Mouse (Mus musculus) embryonic facial prominence, embryonic 14.5 days (tissue): Measurements from ENCODE around the gene Mip. TPM values are rescaled to one million over a fixed set of nuclear protein-coding genes. Genes with fewer than 3 reads are reported as not detected.

Experiments used
- ATAC-seq: fragments of 200-750 bp; cut with Nextera tagmentation; 2 replicates; pipeline ENCODE4 v1.8.0; 2017; ENCODE audit warnings: low read depth, moderate number of reproducible peaks, moderate TSS enrichment
- DNase-seq: peaks from one replicate; pipeline ENCODE4 v3.0.0-alpha.2; 2015; ENCODE audit warnings: low spot score
- H3K27ac ChIP-seq: fragments of 300-500 bp; sonication (generic); replicated peaks from 2 replicates; pipeline ENCODE4 v1.5.1; 2014; ENCODE audit warnings: low read depth, mild to moderate bottlenecking, low read length, moderate library complexity
- H3K27me3 ChIP-seq: fragments of 300-500 bp; sonication (generic); replicated peaks from 2 replicates; pipeline ENCODE4 v1.6.1; 2014; ENCODE audit warnings: low read length; ENCODE audit not compliant: control insufficient read depth, insufficient read depth
- H3K36me3 ChIP-seq: fragments of 300-500 bp; sonication (generic); 2 replicates; pipeline ENCODE4 v1.6.1; 2014; ENCODE audit warnings: low read length, mixed read lengths; ENCODE audit not compliant: control insufficient read depth, insufficient read depth
- H3K4me1 ChIP-seq: fragments of 300-500 bp; sonication (generic); 2 replicates; pipeline ENCODE4 v1.6.1; 2014; ENCODE audit warnings: antibody characterized with exemption, low read length; ENCODE audit not compliant: control insufficient read depth, insufficient read depth
- H3K4me2 ChIP-seq: fragments of 300-500 bp; sonication (generic); 2 replicates; pipeline ENCODE4 v1.6.1; 2014; ENCODE audit warnings: low read depth, mild to moderate bottlenecking, low read length, moderate library complexity, mixed read lengths
- H3K4me3 ChIP-seq: fragments of 300-500 bp; sonication (generic); 2 replicates; pipeline ENCODE4 v1.5.1; 2014; ENCODE audit warnings: low read depth, mild to moderate bottlenecking, low read length
- H3K9ac ChIP-seq: fragments of 300-500 bp; sonication (generic); 2 replicates; pipeline ENCODE4 v1.6.1; 2014; ENCODE audit warnings: low read depth, mild to moderate bottlenecking, low read length, moderate library complexity, mixed read lengths
- H3K9me3 ChIP-seq: fragments of 300-500 bp; sonication (generic); 2 replicates; pipeline ENCODE4 v1.6.1; 2016; ENCODE audit warnings: low read length; ENCODE audit not compliant: control insufficient read depth
- WGBS: fragments of 180-500 bp; shearing (Covaris S2); extraction: QIAGEN DNeasy Blood & Tissue Kit; methylation state at CpG from one replicate; pipeline ENCODE4 v1.1.7; 2014; 5-methylcytosine and 5-hydroxymethylcytosine counted together
- polyA plus RNA-seq: library from polyadenylated mRNA; unstranded; fragments of >200 nt; fragmentation: Nextera tagmentation; extraction: Ambion mirVana; gene quantifications from 2 replicates; pipeline ENCODE4 v1.2.1, GENCODE M21; 2014

Gene Mip
- polyA plus RNA-seq, 1 experiment from 2014 or later: 0.15 TPM

DNA sequence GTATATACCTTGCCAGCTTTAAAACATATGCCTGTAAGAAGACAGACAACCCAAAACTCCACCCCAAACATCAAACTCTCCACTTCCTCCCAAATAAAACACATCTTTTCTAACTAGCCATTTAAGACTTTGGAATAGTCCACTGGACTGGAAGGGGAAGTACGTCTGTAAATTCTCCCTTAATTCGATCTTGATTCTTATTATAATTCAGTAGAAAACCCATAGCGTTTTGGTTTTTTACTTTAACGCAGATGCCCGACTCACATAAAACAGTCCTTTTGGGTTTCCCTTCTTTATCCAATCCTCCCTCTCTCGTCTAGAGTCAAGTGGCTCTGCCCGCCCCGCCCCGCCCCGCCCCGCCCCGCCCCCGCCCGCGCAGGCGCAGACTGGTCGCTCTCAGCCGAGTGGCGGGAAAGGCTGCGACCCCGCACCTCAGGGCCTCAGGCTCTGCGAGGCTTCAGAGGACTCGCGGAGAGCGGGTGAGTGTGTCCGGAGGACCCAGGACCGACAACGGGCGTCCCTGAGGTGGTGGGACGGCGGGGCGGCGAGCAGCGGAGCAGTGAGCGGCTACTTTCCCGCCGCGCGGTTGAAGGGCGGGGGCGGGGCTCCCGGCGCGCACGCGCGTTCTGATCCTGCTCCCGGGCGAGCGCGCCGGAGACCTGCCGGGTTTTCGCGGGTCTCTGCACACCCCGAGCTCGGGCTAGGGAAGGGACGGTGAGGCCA is 6.2 kb downstream of the Mip start, which contains the start of gene Timeless:
TSS of gene Timeless (plus strand) at position 369 of the 723 bp plus-strand sequence.
- Histone ChIP-seq H3K4me1 (peaks cover 13% of the 10 kb centered on the region), H3K27me3 (no peaks in the 10 kb centered on the region), H3K27ac (peak within 1 kb of the TSS; percentile 96), H3K4me3 (peak within 1 kb of the TSS; percentile 80), H3K4me2 (peak within 1 kb of the TSS; percentile 85), H3K9me3 (no peaks in the 10 kb centered on the region), H3K9ac (peak within 1 kb of the TSS; percentile 85), H3K36me3 (0 out of 2 replicates have a peak, but pooled peaks cover 6% of the 10 kb centered on the region)
- DNase-seq (peak; percentile 81), ATAC-seq (peak; percentile 92)
- WGBS: 0% methylated on average over 15 of the region's 58 CpGs

DNA sequence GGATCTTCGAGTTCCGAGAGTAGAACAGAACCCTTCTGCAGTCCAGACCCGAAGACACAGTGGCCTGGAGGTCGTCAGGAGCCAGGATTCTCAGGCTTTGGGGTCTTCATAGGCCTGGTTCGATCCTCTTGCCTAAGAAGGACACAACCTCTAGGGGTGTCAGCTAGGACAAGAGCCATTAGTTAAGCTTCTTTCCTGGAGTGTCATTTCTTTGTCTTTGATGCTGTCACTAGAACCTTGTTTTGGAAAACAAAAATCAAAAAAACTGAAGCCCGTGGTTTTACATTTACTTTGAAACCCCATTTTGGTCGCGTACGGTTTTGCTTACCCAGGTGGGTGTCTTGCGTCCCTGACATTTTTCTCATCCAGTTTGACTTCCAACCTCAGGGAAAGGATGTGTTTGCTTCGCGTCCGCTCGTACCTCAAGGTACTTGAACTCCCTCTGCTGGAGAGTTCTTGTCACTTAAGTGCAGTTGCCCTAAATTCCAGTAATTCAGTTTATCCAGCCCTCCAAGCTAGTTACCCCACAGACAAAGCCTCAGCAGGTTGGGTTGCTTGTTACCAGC is 6.9 kb downstream of the Mip start:
- under 1% methylated on average over 12 of the region's 14 CpGs for WGBS
- ATAC-seq: peak; percentile 24
- Histone ChIP-seq H3K36me3 (0 out of 2 replicates have a peak, but pooled peaks cover 6% of the 10 kb centered on the region), H3K9me3 (no peaks in the 10 kb centered on the region), H3K4me1 (peaks cover 14% of the 10 kb centered on the region), H3K4me2 (peak overlapping the region; percentile 85), H3K4me3 (peak overlapping the region; percentile 80), H3K9ac (peak overlapping the region; percentile 85), H3K27me3 (no peaks in the 10 kb centered on the region), H3K27ac (peak overlapping the region; percentile 96)
- DNase-seq: peak; percentile 95

DNA sequence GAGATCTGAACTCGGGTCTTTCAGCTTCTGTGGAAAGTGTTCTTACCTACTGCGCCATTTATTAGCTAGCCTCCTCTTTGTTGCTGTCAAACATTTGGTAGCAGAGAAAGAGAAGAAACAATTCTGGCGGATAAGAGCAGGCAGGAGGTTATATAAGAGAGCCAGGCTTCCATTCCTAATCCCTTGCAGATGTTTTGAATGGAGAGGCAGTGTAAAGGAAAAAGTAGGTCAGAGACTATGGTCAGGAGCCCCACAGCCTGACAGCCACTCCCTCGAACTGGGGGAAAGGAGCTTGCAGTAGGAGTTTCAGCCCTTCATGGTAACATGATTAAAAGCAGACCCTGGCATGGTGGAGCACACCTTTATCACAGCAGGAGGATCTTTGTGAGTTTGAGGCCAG is 10.7 kb downstream of the Mip start:
- DNase-seq: peak; percentile 38

DNA sequence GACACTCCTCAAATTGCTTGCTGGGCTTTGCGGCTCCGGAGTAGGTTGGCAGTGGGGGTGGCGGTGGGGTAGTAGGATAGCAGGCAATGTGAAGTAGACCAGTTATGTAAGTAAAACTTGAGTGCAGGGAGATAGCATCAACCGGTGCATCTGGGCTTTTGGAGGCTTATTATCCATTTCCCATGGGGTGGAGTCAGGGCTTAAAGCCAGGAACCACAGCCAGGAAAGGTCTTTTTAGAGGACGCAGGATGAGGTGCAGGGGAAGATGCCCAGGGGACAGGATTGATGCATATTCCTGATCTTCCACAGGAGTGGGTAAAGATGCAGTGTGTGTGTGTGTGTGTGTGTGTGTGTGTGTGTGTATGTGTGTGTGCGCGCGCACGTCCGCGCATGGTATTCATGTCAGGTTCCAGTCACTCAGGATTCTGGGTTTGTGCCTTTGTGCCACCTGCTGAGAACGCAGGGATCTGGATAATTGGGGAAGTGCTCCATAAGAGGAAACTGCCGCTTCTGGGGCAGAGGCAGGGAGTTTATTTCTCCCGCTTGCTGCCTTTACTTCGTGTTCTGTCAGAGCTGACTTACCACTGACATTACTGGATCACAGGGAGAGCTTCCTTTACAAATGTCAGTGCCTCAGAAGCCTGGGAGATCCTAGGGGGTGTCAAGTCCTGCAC is 12.3 kb downstream of the Mip start:
- DNase-seq: peak; percentile 68
- peaks cover 38% of the 10 kb centered on the region for H3K36me3 ChIP-seq
- no peak overlapping the region for H3K4me3 ChIP-seq
- H3K4me2 ChIP-seq: no peak overlapping the region
- H3K9me3 ChIP-seq: no peaks in the 10 kb centered on the region
- H3K4me1 ChIP-seq: peaks cover 19% of the 10 kb centered on the region
- peak overlapping the region; percentile 33; the same call in 1 of the 2 replicates for H3K27ac ChIP-seq
- no peak overlapping the region for H3K9ac ChIP-seq
- H3K27me3 ChIP-seq: no peaks in the 10 kb centered on the region
- ATAC-seq: peak; percentile 54
- WGBS: 51% methylated on average over 11 of the region's 15 CpGs

More for the DNA sequence above, 10.7 kb downstream of the Mip start:
- Histone ChIP-seq H3K4me1 (peaks cover 19% of the 10 kb centered on the region), H3K27me3 (no peaks in the 10 kb centered on the region), H3K9me3 (no peaks in the 10 kb centered on the region), H3K4me3 (no peak overlapping the region), H3K4me2 (no peak overlapping the region), H3K27ac (peak overlapping the region; percentile 56), H3K9ac (no peak overlapping the region), H3K36me3 (peaks cover 23% of the 10 kb centered on the region)
- WGBS: 43% methylated on average over 4 of the region's 4 CpGs
- ATAC-seq: no peak

DNA sequence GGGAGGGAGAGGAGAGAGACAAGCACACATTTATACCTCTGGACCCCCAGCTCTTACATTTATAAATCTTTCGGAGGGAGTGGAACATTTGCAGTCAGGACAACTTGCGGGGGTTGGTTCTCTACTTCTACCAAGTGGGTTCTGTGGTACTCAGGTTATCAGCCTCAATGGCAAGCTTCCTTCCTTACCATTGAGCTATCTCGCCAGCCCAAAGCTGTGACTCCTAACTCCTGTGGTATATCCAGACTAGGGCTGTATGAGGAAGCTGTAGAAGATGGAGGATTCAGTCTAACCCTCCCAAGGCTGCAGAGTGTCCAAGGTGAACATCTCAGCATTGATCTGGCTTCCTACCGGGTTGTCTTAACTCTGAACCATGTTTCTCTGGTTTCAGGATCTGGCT is 13.5 kb downstream of the Mip start:
- no peak overlapping the region for H3K4me2 ChIP-seq
- no peak overlapping the region for H3K4me3 ChIP-seq
- H3K4me1 ChIP-seq: peaks cover 19% of the 10 kb centered on the region
- DNase-seq (no peak), ATAC-seq (no peak)
- H3K9ac ChIP-seq: no peak overlapping the region; the same call in 1 of the 2 replicates
- H3K27ac ChIP-seq: no peak overlapping the region
- H3K27me3 ChIP-seq: no peaks in the 10 kb centered on the region
- H3K36me3 ChIP-seq: peaks cover 44% of the 10 kb centered on the region
- no peaks in the 10 kb centered on the region for H3K9me3 ChIP-seq
- WGBS: 98% methylated on average over 4 of the region's 4 CpGs

DNA sequence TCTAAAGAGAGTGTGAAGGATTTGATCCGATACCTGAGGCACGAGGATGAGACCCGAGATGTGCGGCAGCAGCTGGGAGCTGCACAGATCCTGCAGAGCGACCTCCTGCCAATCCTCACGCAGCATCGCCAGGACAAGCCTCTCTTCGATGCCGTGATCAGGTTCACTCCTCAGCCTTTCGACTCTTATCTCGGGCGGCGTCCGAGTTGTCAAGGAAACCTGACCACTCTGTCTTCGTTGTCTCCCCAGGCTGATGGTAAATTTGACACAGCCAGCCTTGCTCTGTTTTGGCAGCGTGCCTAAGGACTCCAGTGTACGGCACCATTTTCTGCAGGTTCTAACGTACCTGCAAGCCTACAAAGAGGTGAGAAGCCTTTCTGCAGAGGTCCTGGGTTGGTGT is 14.5 kb downstream of the Mip start:
- Histone ChIP-seq H3K27me3 (no peaks in the 10 kb centered on the region), H3K4me3 (no peak overlapping the region), H3K4me2 (no peak overlapping the region), H3K9ac (no peak overlapping the region), H3K9me3 (no peaks in the 10 kb centered on the region), H3K27ac (no peak overlapping the region), H3K4me1 (peaks cover 19% of the 10 kb centered on the region), H3K36me3 (peaks cover 53% of the 10 kb centered on the region)
- ATAC-seq (no peak), DNase-seq (no peak)
- 89% methylated on average over 18 of the region's 18 CpGs for WGBS

DNA sequence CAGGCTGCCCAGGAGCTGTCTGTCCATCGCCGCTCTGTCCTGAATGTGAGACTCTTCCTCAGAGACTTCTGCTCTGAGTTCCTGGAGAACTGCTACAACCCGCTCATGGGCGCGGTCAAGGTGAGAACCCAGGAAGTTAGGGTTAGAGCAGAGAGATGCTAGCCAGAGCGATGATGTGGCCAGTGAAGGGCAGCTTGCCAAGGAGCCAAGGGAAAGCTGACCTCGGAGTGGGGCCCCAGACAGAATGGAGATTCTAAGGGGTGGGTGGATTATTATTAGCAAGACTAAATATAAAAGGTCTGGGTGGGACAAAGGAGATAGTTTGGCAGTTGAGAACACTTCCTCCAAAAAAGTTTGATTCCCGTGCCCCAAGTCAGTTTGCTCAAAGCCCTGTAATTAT is 17.6 kb downstream of the Mip start:
- H3K36me3 ChIP-seq: peaks cover 84% of the 10 kb centered on the region
- H3K4me1 ChIP-seq: peaks cover 2% of the 10 kb centered on the region; the same call in 1 of the 2 replicates
- WGBS: 92% methylated on average over 8 of the region's 8 CpGs
- DNase-seq: peak; percentile 21
- H3K4me3 ChIP-seq: no peak overlapping the region
- no peaks in the 10 kb centered on the region for H3K27me3 ChIP-seq
- no peak for ATAC-seq
- H3K27ac ChIP-seq: no peak overlapping the region
- H3K9me3 ChIP-seq: no peaks in the 10 kb centered on the region
- no peak overlapping the region for H3K4me2 ChIP-seq
- no peak overlapping the region for H3K9ac ChIP-seq

DNA sequence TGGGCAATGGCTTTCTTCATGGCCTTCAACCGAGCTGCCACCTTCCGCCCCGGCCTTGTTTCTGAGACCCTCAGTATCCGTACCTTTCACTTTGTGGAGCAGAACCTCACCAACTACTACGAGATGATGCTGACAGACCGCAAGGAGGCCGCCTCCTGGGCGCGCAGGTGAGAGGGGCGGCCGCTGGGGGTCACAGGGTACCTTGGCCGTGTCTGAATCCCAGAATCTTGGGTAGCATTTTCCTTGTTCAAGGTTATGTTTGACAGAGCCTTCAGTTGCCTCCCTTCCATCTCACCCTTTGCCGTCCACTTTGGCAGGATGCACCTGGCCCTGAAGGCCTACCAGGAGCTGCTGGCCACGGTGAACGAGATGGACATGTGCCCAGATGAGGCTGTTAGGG is 18.5 kb downstream of the Mip start:
- Histone ChIP-seq H3K4me1 (no peaks in the 10 kb centered on the region), H3K9ac (no peak overlapping the region), H3K27me3 (no peaks in the 10 kb centered on the region), H3K9me3 (no peaks in the 10 kb centered on the region), H3K4me3 (no peak overlapping the region), H3K36me3 (peaks cover 92% of the 10 kb centered on the region), H3K27ac (no peak overlapping the region), H3K4me2 (no peak overlapping the region)
- 95% methylated on average over 15 of the region's 15 CpGs for WGBS
- DNase-seq (no peak), ATAC-seq (no peak)
